8 mouse cellular contexts compared by ENCODE assay signal in the genomic region with DNA sequence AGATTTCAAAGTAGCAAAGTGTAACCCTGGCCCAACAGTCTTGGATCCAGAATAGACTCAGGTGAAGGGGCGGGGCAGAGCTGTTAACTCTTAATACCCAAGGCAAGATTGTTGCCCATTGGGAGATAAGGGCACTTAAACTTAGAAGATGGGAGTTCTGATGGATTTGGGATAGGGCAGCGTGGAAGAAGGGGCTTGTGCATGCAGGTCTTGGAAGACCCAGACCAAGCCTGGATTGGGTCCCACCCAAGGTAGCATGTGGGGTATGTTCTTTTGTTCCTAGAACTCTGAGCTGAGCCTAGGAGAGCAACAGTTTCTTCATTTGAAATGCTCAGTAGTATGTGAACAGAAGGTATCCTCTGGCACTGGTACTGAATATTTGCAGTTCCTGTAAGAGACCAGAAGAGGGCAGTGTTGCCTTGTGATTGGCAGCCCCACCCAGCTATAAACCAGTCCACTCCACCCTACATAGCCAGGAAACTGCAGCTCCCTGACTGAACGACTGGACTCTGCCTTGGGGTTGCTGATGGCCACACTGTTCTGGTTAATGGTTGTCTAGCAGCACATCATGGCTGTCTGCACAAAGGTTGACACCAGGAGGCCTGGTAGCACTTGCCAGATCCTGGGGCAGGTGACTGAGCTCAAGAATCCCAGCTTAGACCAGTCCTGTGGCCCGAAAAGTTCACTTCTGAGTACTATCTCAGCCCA. TPM values are rescaled to one million over a fixed set of nuclear protein-coding genes. Genes with fewer than 3 reads are reported as not detected.
A peak's percentile ranks its signal among the peaks of the same experiment; 100 is the strongest.
DNase-seq lines count a peak whose midpoint lies in the region; ATAC-seq lines count a peak whose summit lies in the region.

No protein-coding gene starts in this region.

- H3K4me3 ChIP-seq in hindbrain, embryonic 11.5 days (ENCODE audit: low read depth, low read length): no peak overlapping the region
- H3K4me3 ChIP-seq in hindbrain, embryonic 12.5 days: no peak overlapping the region
- H3K4me3 ChIP-seq in forebrain, embryonic 11.5 days (ENCODE audit: low read depth, low read length): no peak overlapping the region; the same call in 1 of the 2 replicates
- H3K4me3 ChIP-seq in lung, embryonic 16.5 days (ENCODE audit: low read length): no peak overlapping the region

- H3K4me2 ChIP-seq in hindbrain, embryonic 11.5 days (replicated peaks; ENCODE audit: low read depth, low read length): no peak overlapping the region
- no peak overlapping the region for H3K4me2 ChIP-seq in hindbrain, embryonic 12.5 days (replicated peaks)
- no peak overlapping the region for H3K4me2 ChIP-seq in forebrain, embryonic 11.5 days (ENCODE audit: low read depth, low read length, severe bottlenecking)
- no peak overlapping the region for H3K4me2 ChIP-seq in lung, embryonic 16.5 days (ENCODE audit: low read depth, low read length)

- H3K9ac ChIP-seq in hindbrain, embryonic 11.5 days (ENCODE audit: low read depth, low read length): no peak overlapping the region
- H3K9ac ChIP-seq in hindbrain, embryonic 12.5 days: no peak overlapping the region
- H3K9ac ChIP-seq in forebrain, embryonic 11.5 days (ENCODE audit: low read length): no peak overlapping the region
- no peak overlapping the region for H3K9ac ChIP-seq in lung, embryonic 16.5 days (ENCODE audit: low read length)

- H3K27me3 ChIP-seq in hindbrain, embryonic 11.5 days (ENCODE audit: control insufficient read depth, insufficient read depth, low read length): no peaks in the 10 kb centered on the region
- H3K27me3 ChIP-seq in hindbrain, embryonic 12.5 days: no peaks in the 10 kb centered on the region
- H3K27me3 ChIP-seq in forebrain, embryonic 11.5 days (ENCODE audit: control insufficient read depth, insufficient read depth, low read length): no peaks in the 10 kb centered on the region
- no peaks in the 10 kb centered on the region for H3K27me3 ChIP-seq in lung, embryonic 16.5 days (ENCODE audit: control insufficient read depth, insufficient read depth, low read depth, low read length)

- WGBS in hindbrain, embryonic 11.5 days: 70% methylated on average over 4 of the region's 4 CpGs
- WGBS in hindbrain, embryonic 12.5 days: 63% methylated on average over 4 of the region's 4 CpGs
- 67% methylated on average over 4 of the region's 4 CpGs for WGBS in forebrain, embryonic 11.5 days
- 54% methylated on average over 4 of the region's 4 CpGs for WGBS in lung, embryonic 16.5 days

- ATAC-seq in hindbrain, embryonic 11.5 days (ENCODE audit: low FRiP score): peak; percentile 25
- no peak for ATAC-seq in hindbrain, embryonic 12.5 days (ENCODE audit: low FRiP score)
- no peak for ATAC-seq in forebrain, embryonic 11.5 days (replicated peaks; ENCODE audit: low FRiP score)
- peak; percentile 26 for ATAC-seq in lung, embryonic 16.5 days (ENCODE audit: low read depth)

- H3K4me1 ChIP-seq in hindbrain, embryonic 11.5 days (replicated peaks; ENCODE audit: control insufficient read depth, insufficient read depth, low read length): peaks cover 14% of the 10 kb centered on the region
- peaks cover 44% of the 10 kb centered on the region for H3K4me1 ChIP-seq in hindbrain, embryonic 12.5 days
- peaks cover 30% of the 10 kb centered on the region for H3K4me1 ChIP-seq in forebrain, embryonic 11.5 days (replicated peaks; ENCODE audit: control insufficient read depth, insufficient read depth, low read length)
- peaks cover 29% of the 10 kb centered on the region for H3K4me1 ChIP-seq in lung, embryonic 16.5 days (replicated peaks; ENCODE audit: control insufficient read depth, insufficient read depth, low read length)

- H3K36me3 ChIP-seq in hindbrain, embryonic 11.5 days (ENCODE audit: control insufficient read depth, insufficient read depth, low read length): no peaks in the 10 kb centered on the region; the same call in 1 of the 2 replicates
- H3K36me3 ChIP-seq in hindbrain, embryonic 12.5 days: peaks cover 29% of the 10 kb centered on the region
- H3K36me3 ChIP-seq in forebrain, embryonic 11.5 days (ENCODE audit: control insufficient read depth, insufficient read depth, low read length): peaks cover 11% of the 10 kb centered on the region; the same call in 1 of the 2 replicates
- peaks cover 11% of the 10 kb centered on the region for H3K36me3 ChIP-seq in lung, embryonic 16.5 days (ENCODE audit: control insufficient read depth, insufficient read depth, low read length)

- no peaks in the 10 kb centered on the region for H3K9me3 ChIP-seq in hindbrain, embryonic 11.5 days (ENCODE audit: control insufficient read depth, low read length)
- no peaks in the 10 kb centered on the region for H3K9me3 ChIP-seq in hindbrain, embryonic 12.5 days (replicated peaks)
- H3K9me3 ChIP-seq in forebrain, embryonic 11.5 days (ENCODE audit: control insufficient read depth, low read length): no peaks in the 10 kb centered on the region
- H3K9me3 ChIP-seq in lung, embryonic 16.5 days (ENCODE audit: control insufficient read depth, low read length): no peaks in the 10 kb centered on the region

- no peak overlapping the region for H3K27ac ChIP-seq in hindbrain, embryonic 11.5 days (ENCODE audit: low read depth, low read length)
- no peak overlapping the region for H3K27ac ChIP-seq in hindbrain, embryonic 12.5 days
- no peak overlapping the region for H3K27ac ChIP-seq in forebrain, embryonic 11.5 days (ENCODE audit: low read depth, low read length)
- no peak overlapping the region for H3K27ac ChIP-seq in lung, embryonic 16.5 days (ENCODE audit: low read length)

- peak; percentile 85 for DNase-seq in hindbrain, embryonic 11.5 days (ENCODE audit: low spot score)
- DNase-seq in c-Kit-positive CD71-positive TER-119-negative erythroid progenitor cells, embryonic 14.5 days (ENCODE audit: low read depth): peak; percentile 81
- DNase-seq in forebrain, embryonic 11.5 days (ENCODE audit: low spot score): peak; percentile 75
- DNase-seq in heart, postnatal 36 days: peak; percentile 53 to 68
- DNase-seq in layer of hippocampus, adult 8-10 months (ENCODE audit: low spot score in 2 of 2): peak; percentile 54 to 65
- DNase-seq in right cerebral cortex, postnatal 10 days (ENCODE audit: low spot score in 2 of 2): peak; percentile 76 to 81

- intact Hi-C loops in heart, postnatal 36 days (cut with DNase I): loop anchor here (1.0 to 5.0 kb wide), 2 partner anchors 123 to 288 kb away; no protein-coding TSS in a partner anchor

RNA-seq across cellular contexts. Expression of a gene that starts 2.4 kb away (rescaled TPM):
- 35.2 and 35.4 TPM in 2 replicates for polyA plus RNA-seq in hindbrain, embryonic 11.5 days (2014; fragmentation: Nextera tagmentation; extraction: Ambion mirVana)
- polyA plus RNA-seq in hindbrain, embryonic 12.5 days (2016; fragmentation: Nextera tagmentation; extraction: Ambion mirVana): 37.7 and 38.0 TPM in 2 replicates
- polyA plus RNA-seq in forebrain, embryonic 11.5 days (2014; fragmentation: Nextera tagmentation; extraction: Ambion mirVana): 50.9 and 57.5 TPM in 2 replicates
- total RNA-seq in heart, postnatal 36 days (2021): 10 to 100 TPM; 13.4 to 15.0 TPM
- 10 to 100 TPM; 22.9 to 28.6 (median 25.0) TPM for total RNA-seq in layer of hippocampus, adult 8-10 months (2022)
- polyA plus RNA-seq in lung, embryonic 16.5 days (2015; fragmentation: Nextera tagmentation; extraction: Ambion mirVana): 72.5 and 73.8 TPM in 2 replicates

RNA-seq across cellular contexts. Expression of a gene that starts 4.8 kb away (rescaled TPM):
- 139 and 141 TPM in 2 replicates for polyA plus RNA-seq in hindbrain, embryonic 11.5 days (2014; fragmentation: Nextera tagmentation; extraction: Ambion mirVana)
- polyA plus RNA-seq in hindbrain, embryonic 12.5 days (2016; fragmentation: Nextera tagmentation; extraction: Ambion mirVana): 104 and 108 TPM in 2 replicates
- polyA plus RNA-seq in forebrain, embryonic 11.5 days (2014; fragmentation: Nextera tagmentation; extraction: Ambion mirVana): 152 and 160 TPM in 2 replicates
- total RNA-seq in heart, postnatal 36 days (2021): 100 to 1,000 TPM; 222 to 245 TPM
- total RNA-seq in layer of hippocampus, adult 8-10 months (2022): 10 to 100 TPM; 63.7 to 66.0 (median 64.4) TPM
- polyA plus RNA-seq in lung, embryonic 16.5 days (2015; fragmentation: Nextera tagmentation; extraction: Ambion mirVana): 113 and 117 TPM in 2 replicates

RNA-seq across cellular contexts. Expression of a gene that starts 21.8 kb away (rescaled TPM):
- polyA plus RNA-seq in hindbrain, embryonic 11.5 days (2014; fragmentation: Nextera tagmentation; extraction: Ambion mirVana): 54.8 and 58.2 TPM in 2 replicates
- 57.1 and 58.4 TPM in 2 replicates for polyA plus RNA-seq in hindbrain, embryonic 12.5 days (2016; fragmentation: Nextera tagmentation; extraction: Ambion mirVana)
- 50.1 and 54.2 TPM in 2 replicates for polyA plus RNA-seq in forebrain, embryonic 11.5 days (2014; fragmentation: Nextera tagmentation; extraction: Ambion mirVana)
- 10 to 100 TPM in 1 of 2 experiments, 1 to 10 TPM in 1; 8.6 to 12.2 TPM for total RNA-seq in heart, postnatal 36 days (2021)
- total RNA-seq in layer of hippocampus, adult 8-10 months (2022): 10 to 100 TPM; 46.9 to 50.6 (median 50.3) TPM
- 40.3 and 44.8 TPM in 2 replicates for polyA plus RNA-seq in lung, embryonic 16.5 days (2015; fragmentation: Nextera tagmentation; extraction: Ambion mirVana)

RNA-seq across cellular contexts. Expression of a gene that starts 31.3 kb away (rescaled TPM):
- 25.0 and 30.0 TPM in 2 replicates for polyA plus RNA-seq in hindbrain, embryonic 11.5 days (2014; fragmentation: Nextera tagmentation; extraction: Ambion mirVana)
- polyA plus RNA-seq in hindbrain, embryonic 12.5 days (2016; fragmentation: Nextera tagmentation; extraction: Ambion mirVana): 33.8 and 35.5 TPM in 2 replicates
- polyA plus RNA-seq in forebrain, embryonic 11.5 days (2014; fragmentation: Nextera tagmentation; extraction: Ambion mirVana): 30.3 and 33.8 TPM in 2 replicates
- 1 to 10 TPM; 5.9 to 6.4 TPM for total RNA-seq in heart, postnatal 36 days (2021)
- total RNA-seq in layer of hippocampus, adult 8-10 months (2022): 10 to 100 TPM; 24.7 to 37.0 (median 27.4) TPM
- 34.8 and 38.1 TPM in 2 replicates for polyA plus RNA-seq in lung, embryonic 16.5 days (2015; fragmentation: Nextera tagmentation; extraction: Ambion mirVana)

RNA-seq across cellular contexts. Expression of a gene that starts 31.3 kb away (rescaled TPM):
- 11.9 and 13.1 TPM in 2 replicates for polyA plus RNA-seq in hindbrain, embryonic 11.5 days (2014; fragmentation: Nextera tagmentation; extraction: Ambion mirVana)
- 10.6 and 11.3 TPM in 2 replicates for polyA plus RNA-seq in hindbrain, embryonic 12.5 days (2016; fragmentation: Nextera tagmentation; extraction: Ambion mirVana)
- polyA plus RNA-seq in forebrain, embryonic 11.5 days (2014; fragmentation: Nextera tagmentation; extraction: Ambion mirVana): 11.3 and 11.6 TPM in 2 replicates
- total RNA-seq in heart, postnatal 36 days (2021): 10 to 100 TPM; 54.1 to 61.4 TPM
- 10 to 100 TPM; 15.7 to 19.0 (median 17.2) TPM for total RNA-seq in layer of hippocampus, adult 8-10 months (2022)
- polyA plus RNA-seq in lung, embryonic 16.5 days (2015; fragmentation: Nextera tagmentation; extraction: Ambion mirVana): 13.2 and 14.8 TPM in 2 replicates

Comparison
In these comparisons a context has a peak if more than half of its experiments do, and no peak if none do; other contexts are left out.
1. ATAC-seq: peak in hindbrain, embryonic 11.5 days (single experiment) and lung, embryonic 16.5 days (single experiment); none in hindbrain, embryonic 12.5 days (single experiment) and forebrain, embryonic 11.5 days (single experiment).
2. Peak in every context shown above with its lines, with median percentiles within 50 percentile points of each other: DNase-seq.